Mouse (Mus musculus) liver, adult 2 months (tissue): Measurements from ENCODE around the gene Calcrl.

Source experiments
- CTCF ChIP-seq: fragments of 200-500 bp; IDR thresholded peaks from 2 replicates; pipeline ENCODE4 v1.5.1; 2011; ENCODE audit warnings: low read depth, low read length, control low read depth
- POLR2A ChIP-seq: fragments of 200-500 bp; IDR thresholded peaks from 2 replicates; pipeline ENCODE4 v1.6.1; 2011; ENCODE audit warnings: low read length, control low read depth; ENCODE audit not compliant: insufficient read depth; ENCODE audit errors: extremely low read depth

GRCm38 (mm10) chr2:84462411-84462810, 37.2 kb upstream of the Calcrl start:
- TF ChIP-seq CTCF, result no peak
- no peak for TF ChIP-seq POLR2A
